Mouse (Mus musculus) midbrain, embryonic 13.5 days (tissue): ENCODE data around the gene Dnah17. TPM values are rescaled to one million over a fixed set of nuclear protein-coding genes. Genes with fewer than 3 reads are reported as not detected.

Source experiments
- ATAC-seq: fragments of 200-750 bp; cut with Nextera tagmentation; 2 replicates; pipeline ENCODE4 v1.8.0; 2017; ENCODE audit warnings: mild to moderate bottlenecking, moderate TSS enrichment, moderate library complexity
- H3K27ac ChIP-seq: fragments of 300-500 bp; sonication (generic); 2 replicates; pipeline ENCODE4 v1.5.1; 2015; ENCODE audit warnings: inconsistent platforms, mild to moderate bottlenecking, moderate library complexity
- H3K27me3 ChIP-seq: fragments of 300-500 bp; sonication (generic); 2 replicates; pipeline ENCODE4 v1.6.1; 2015; ENCODE audit warnings: mild to moderate bottlenecking, inconsistent platforms
- H3K36me3 ChIP-seq: fragments of 300-500 bp; sonication (generic); 2 replicates; pipeline ENCODE4 v1.6.1; 2015; ENCODE audit warnings: mild to moderate bottlenecking, inconsistent platforms
- H3K4me1 ChIP-seq: fragments of 300-500 bp; sonication (generic); replicated peaks from 2 replicates; pipeline ENCODE4 v1.6.1; 2015; ENCODE audit warnings: inconsistent platforms
- H3K4me2 ChIP-seq: fragments of 300-500 bp; sonication (generic); replicated peaks from 2 replicates; pipeline ENCODE4 v1.6.1; 2015; ENCODE audit warnings: moderate library complexity, mild to moderate bottlenecking, inconsistent platforms
- H3K4me3 ChIP-seq: fragments of 300-500 bp; sonication (generic); replicated peaks from 2 replicates; pipeline ENCODE4 v1.5.1; 2015; ENCODE audit warnings: mild to moderate bottlenecking, inconsistent platforms
- H3K9ac ChIP-seq: fragments of 300-500 bp; sonication (generic); replicated peaks from 2 replicates; pipeline ENCODE4 v1.6.1; 2015; ENCODE audit warnings: mild to moderate bottlenecking, inconsistent platforms
- H3K9me3 ChIP-seq: fragments of 300-500 bp; sonication (generic); 2 replicates; pipeline ENCODE4 v1.6.1; 2016; ENCODE audit warnings: mild to moderate bottlenecking, inconsistent platforms
- WGBS: fragments of 180-500 bp; shearing (Covaris S2); methylation state at CpG from one replicate; pipeline ENCODE4 v1.1.7; 2015; 5-methylcytosine and 5-hydroxymethylcytosine counted together
- polyA plus RNA-seq: library from polyadenylated mRNA; unstranded; fragments of >200 nt; fragmentation: Nextera tagmentation; extraction: Ambion mirVana; gene quantifications from 2 replicates; pipeline ENCODE4 v1.2.1, GENCODE M21; 2015

The Dnah17 gene
- polyA plus RNA-seq, 1 experiment from 2014 or later, result 0.34 TPM

DNA sequence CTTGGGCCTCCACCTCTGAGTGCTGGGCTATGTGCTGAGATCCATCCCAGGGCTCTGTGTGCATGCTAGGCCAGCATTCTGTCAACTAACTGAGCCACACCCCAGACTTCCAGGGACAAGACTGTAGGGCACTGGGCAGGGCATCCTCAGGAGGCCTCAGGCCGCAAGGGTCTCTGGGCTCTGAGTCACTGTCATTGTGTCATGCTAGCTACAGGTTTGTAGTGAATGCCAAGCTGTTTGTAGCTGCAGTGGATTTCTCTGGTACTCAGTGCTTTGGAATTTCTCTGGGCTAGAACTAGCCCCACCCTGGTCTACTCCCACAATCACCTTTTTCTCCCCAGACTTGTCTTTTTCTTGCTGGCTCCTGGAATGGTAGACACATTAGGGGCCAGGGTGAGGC lies 117.8 kb downstream of the Dnah17 start:
- Histone ChIP-seq H3K27me3 (no peaks in the 10 kb centered on the region), H3K27ac (no peak overlapping the region), H3K9ac (no peak overlapping the region), H3K4me2 (no peak overlapping the region), H3K4me1 (peaks cover 31% of the 10 kb centered on the region), H3K9me3 (no peaks in the 10 kb centered on the region), H3K36me3 (peaks cover 32% of the 10 kb centered on the region), H3K4me3 (no peak overlapping the region)
- ATAC-seq, result no peak
- 95% methylated on average over 1 of the region's 1 CpGs for WGBS

DNA sequence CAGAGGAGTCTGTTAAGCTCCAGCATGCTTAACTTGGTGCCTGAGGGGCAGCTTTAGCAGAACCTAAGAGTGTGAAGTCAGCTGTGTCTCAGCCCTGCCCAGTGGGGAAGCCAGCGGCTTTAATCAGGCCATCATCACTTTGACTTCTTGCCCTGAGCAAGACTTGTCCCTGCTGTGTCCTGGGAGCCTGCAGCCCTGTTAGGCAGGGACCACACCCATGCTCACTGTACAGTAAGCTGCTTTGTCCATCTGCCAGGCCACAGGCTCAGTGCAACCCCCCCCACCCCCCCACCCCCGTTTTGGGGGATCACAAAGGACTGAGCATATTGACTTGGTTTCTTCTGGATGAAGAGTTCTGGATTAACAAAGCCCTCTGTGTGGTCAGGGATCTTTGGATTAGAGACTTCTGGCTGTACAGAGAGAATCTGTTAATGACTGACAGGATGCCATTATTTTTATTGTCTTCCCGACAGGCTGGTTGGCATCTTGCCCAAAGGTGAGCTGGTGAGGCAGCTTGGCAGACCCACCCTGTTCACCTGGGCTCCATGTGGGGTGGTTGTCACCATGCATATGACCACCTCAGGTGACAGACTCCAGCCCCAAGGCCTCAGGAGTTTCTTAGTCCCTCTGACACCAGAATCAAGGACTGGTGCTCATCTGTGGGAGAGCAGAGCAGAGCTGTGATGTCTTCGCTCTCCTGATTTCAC lies 120.4 kb downstream of the Dnah17 start:
- ATAC-seq, result 0 out of 2 replicates have a peak, but pooled peaks have one; percentile 20
- H3K4me1 ChIP-seq, result peaks cover 35% of the 10 kb centered on the region
- H3K4me2 ChIP-seq, result no peak overlapping the region
- H3K9me3 ChIP-seq, result no peaks in the 10 kb centered on the region
- H3K27ac ChIP-seq, result peak overlapping the region; percentile 20; the same call in 1 of the 2 replicates
- no peak overlapping the region for H3K4me3 ChIP-seq
- no peaks in the 10 kb centered on the region for H3K27me3 ChIP-seq
- 50% methylated on average over 4 of the region's 4 CpGs for WGBS
- H3K9ac ChIP-seq, result peak overlapping the region; percentile 24; the same call in 1 of the 2 replicates
- H3K36me3 ChIP-seq, result peaks cover 29% of the 10 kb centered on the region

DNA sequence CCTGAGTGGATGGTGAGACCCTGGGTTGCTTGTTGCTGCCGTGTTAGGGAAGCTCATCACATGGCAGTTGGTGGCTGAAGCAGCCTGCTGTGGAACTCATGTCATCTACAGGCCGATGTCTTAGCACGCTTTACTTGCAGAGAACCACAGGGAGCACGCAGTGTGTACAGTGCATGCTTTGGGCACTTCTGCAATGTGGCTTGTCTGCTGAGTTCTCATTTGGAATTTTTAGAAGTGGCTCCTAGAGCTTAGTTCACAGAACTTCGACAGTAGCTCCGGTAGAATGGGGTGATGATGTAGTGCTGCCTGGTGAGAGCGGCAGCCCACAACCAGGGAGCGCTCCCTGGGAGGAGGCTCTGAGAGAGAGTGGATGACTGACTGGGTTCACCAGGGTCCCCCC lies 121.6 kb downstream of the Dnah17 start:
- WGBS, result 84% methylated on average over 8 of the region's 8 CpGs
- Histone ChIP-seq H3K27me3 (no peaks in the 10 kb centered on the region), H3K9me3 (no peaks in the 10 kb centered on the region), H3K9ac (0 out of 2 replicates have a peak overlapping the region, but pooled peaks have one; percentile 24), H3K4me3 (no peak overlapping the region), H3K27ac (no peak overlapping the region), H3K36me3 (peaks cover 32% of the 10 kb centered on the region), H3K4me1 (peaks cover 35% of the 10 kb centered on the region), H3K4me2 (no peak overlapping the region)
- no peak for ATAC-seq

DNA sequence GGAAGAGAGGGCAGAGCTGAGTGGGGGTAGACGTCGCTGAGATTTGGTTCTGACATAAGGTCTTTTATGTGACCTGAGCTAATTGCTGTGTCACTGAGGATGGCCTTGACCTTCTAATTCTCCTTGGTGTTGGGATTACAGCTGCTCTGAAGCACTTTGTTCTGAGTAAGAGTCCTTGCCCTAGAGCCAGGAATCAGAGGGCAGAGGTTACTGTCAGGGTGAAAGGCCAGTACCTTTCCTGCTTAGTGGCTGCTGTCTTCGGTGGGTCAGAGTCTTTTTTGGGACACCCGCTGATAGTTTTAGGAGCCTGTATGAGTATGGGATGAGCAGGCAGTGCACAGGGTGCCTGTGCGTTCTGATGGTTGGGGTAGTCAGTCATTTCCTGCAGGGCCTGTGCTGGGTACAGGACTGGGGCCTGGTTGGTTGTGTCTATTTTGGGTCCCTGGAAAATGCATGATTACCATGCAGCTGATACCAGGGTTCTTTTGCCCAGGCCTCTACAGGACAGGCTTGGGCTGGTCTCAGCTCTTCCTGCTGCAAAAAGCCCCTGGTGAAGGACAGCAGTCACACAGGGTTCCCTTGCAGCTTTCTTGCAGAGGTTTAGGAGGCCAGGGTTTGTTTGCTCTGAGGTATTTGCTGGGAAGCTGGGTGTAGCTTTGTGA lies 122.2 kb downstream of the Dnah17 start:
- no peak overlapping the region for H3K4me3 ChIP-seq
- ATAC-seq, result no peak
- peaks cover 38% of the 10 kb centered on the region for H3K36me3 ChIP-seq
- H3K4me1 ChIP-seq, result peaks cover 35% of the 10 kb centered on the region
- WGBS, result 50% methylated on average over 5 of the region's 5 CpGs
- no peak overlapping the region for H3K4me2 ChIP-seq
- peak overlapping the region; percentile 36; the same call in 1 of the 2 replicates for H3K9ac ChIP-seq
- H3K9me3 ChIP-seq, result no peaks in the 10 kb centered on the region
- H3K27me3 ChIP-seq, result no peaks in the 10 kb centered on the region
- no peak overlapping the region for H3K27ac ChIP-seq

DNA sequence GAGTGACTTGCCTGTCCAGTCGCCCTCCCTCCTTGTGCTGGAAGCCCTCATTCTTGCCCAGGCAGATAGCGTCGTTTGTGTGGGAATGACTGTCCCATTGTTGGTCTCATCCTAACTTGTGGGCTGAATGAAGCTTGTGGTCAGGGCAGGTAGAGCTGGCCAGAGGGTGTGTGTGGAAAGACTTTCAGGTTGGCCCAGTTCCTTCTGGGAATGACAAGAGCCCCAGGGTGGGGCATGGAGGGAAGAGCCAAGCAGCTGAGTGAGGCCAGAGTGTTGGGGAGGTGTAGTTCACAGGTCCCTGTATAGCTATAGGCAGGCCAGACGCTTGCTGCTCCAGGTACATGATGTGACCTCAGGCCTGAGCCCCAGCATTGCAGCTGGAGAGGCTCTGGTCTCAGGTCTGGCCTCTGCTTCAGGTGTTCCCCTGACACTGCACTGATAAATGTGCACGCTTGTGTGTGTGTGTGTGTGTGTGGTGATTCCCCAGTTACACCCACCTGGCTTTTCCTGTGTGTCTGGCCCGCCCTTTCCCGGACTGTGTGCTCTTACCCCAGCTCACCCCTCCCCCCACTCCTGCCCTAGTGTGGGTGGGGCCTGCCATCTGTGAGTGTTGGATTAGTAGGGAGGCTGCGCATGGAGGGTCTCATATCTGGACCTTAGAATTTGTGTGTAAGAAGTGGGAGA lies 122.8 kb downstream of the Dnah17 start:
- Histone ChIP-seq H3K4me1 (peaks cover 35% of the 10 kb centered on the region), H3K27me3 (no peaks in the 10 kb centered on the region), H3K4me3 (no peak overlapping the region), H3K27ac (no peak overlapping the region), H3K36me3 (peaks cover 43% of the 10 kb centered on the region), H3K9me3 (no peaks in the 10 kb centered on the region), H3K9ac (peak overlapping the region; percentile 36), H3K4me2 (no peak overlapping the region)
- WGBS, result 68% methylated on average over 8 of the region's 8 CpGs
- ATAC-seq, result no peak

DNA sequence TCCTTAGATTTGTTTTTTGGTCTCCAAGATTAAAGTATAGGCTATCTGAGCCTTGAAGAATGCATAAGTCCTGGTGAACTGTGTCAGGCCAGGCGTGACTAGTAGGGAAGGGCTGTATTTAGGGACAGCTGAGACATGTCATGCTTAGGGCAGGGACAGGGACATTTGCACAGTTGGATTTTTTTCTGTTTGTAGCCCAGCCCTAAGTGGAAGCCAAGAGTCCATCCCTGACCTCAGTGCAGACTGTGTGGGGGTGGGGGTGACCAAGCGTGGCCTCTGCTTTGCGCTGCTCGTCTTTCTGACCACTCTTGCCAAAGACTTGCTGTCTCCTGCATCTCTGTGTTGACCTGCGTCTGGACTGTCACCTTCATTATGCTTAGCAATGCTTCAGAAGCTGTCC lies 126.2 kb downstream of the Dnah17 start:
- no peak overlapping the region for H3K9ac ChIP-seq
- H3K27me3 ChIP-seq, result no peaks in the 10 kb centered on the region
- no peak overlapping the region for H3K27ac ChIP-seq
- WGBS, result 88% methylated on average over 5 of the region's 5 CpGs
- no peaks in the 10 kb centered on the region for H3K9me3 ChIP-seq
- peaks cover 20% of the 10 kb centered on the region for H3K4me1 ChIP-seq
- H3K36me3 ChIP-seq, result peaks cover 77% of the 10 kb centered on the region
- H3K4me3 ChIP-seq, result no peak overlapping the region
- H3K4me2 ChIP-seq, result no peak overlapping the region
- ATAC-seq, result no peak

DNA sequence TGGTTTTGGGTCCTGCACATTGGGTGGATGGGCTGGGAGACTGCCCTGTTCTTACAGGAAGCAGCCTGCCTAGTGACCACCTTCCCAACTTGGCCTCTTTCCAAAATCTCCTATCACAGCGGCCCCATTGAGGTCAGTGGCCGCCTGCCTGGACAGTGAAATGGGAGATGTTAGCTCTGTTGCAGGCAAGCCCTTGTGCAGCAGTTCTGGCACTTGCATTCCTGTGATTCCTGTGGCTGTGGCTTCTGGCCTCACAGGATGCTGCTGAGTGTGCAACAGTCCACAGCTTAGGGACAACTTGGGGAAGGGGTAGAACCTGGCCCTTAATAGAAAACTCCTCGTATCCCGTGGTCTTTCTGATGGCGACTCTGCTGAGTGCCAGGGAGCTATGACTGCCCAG lies 126.7 kb downstream of the Dnah17 start:
- 82% methylated on average over 5 of the region's 5 CpGs for WGBS
- H3K4me1 ChIP-seq, result peaks cover 15% of the 10 kb centered on the region
- H3K4me2 ChIP-seq, result no peak overlapping the region
- H3K4me3 ChIP-seq, result no peak overlapping the region
- no peaks in the 10 kb centered on the region for H3K27me3 ChIP-seq
- H3K27ac ChIP-seq, result no peak overlapping the region
- H3K36me3 ChIP-seq, result peaks cover 79% of the 10 kb centered on the region
- no peak overlapping the region for H3K9ac ChIP-seq
- no peak for ATAC-seq
- H3K9me3 ChIP-seq, result no peaks in the 10 kb centered on the region

DNA sequence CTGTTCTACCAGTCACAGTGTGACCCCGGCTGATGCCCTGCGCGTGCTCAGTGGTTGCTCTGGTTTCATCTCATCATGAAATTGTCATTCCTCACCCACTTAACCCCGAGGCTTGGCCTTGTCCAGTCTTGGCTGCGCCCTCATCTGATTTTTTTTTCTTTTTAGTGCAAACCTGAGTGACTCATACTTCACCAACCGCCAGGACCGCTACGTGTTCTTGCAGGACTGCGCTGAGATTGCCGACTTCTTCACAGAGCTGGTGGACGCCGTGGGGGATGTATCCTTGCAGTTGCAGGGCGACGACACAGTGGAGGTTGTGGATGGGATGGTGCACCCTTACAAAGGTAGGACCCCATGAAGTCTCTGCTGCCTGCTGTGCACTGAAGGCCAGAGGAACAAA lies 127.3 kb downstream of the Dnah17 start:
- WGBS, result 96% methylated on average over 14 of the region's 14 CpGs
- H3K4me3 ChIP-seq, result no peak overlapping the region
- no peak for ATAC-seq

DNA sequence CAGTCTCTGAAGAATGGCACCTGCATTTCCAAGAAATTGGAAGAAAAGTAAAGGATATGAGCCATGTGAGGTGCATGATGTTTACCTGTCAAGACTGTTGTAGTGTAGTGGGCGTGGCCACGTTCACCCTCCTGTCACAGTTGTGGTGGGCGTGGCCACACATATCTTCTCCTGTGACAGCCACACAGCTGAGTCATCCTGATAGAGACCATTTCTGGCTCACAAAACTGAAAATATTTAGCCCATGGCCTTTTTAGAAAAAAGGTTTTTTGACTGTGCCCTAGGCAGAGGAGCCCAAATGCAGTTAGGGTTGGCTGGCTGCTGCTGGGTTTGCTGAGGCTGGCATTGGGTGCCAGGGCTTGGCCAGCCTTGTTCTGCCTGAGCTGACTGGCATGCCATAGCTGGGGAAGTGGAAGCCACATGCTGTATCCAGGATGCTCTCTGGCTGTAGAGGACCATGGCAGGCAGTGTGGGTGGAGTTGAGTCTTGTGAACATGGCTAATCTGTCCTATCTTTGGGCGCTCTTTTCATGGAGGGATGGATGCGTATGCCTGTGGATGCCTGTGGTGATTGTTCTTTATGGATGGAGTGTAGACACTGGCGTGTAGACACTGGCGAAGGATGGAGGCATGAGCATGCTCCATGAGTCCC lies 129.7 kb downstream of the Dnah17 start:
- no peak overlapping the region for H3K4me2 ChIP-seq
- ATAC-seq, result no peak
- no peak overlapping the region for H3K4me3 ChIP-seq
- no peak overlapping the region for H3K9ac ChIP-seq
- H3K9me3 ChIP-seq, result no peaks in the 10 kb centered on the region
- H3K27ac ChIP-seq, result no peak overlapping the region
- 92% methylated on average over 7 of the region's 7 CpGs for WGBS
- no peaks in the 10 kb centered on the region for H3K27me3 ChIP-seq
- peaks cover 7% of the 10 kb centered on the region; the same call in 1 of the 2 replicates for H3K4me1 ChIP-seq
- peaks cover 73% of the 10 kb centered on the region for H3K36me3 ChIP-seq

More for the DNA sequence above, 127.3 kb downstream of the Dnah17 start:
- Histone ChIP-seq H3K9ac (no peak overlapping the region), H3K27ac (no peak overlapping the region), H3K36me3 (peaks cover 83% of the 10 kb centered on the region), H3K4me1 (peaks cover 9% of the 10 kb centered on the region), H3K9me3 (no peaks in the 10 kb centered on the region), H3K27me3 (no peaks in the 10 kb centered on the region), H3K4me2 (no peak overlapping the region)

DNA sequence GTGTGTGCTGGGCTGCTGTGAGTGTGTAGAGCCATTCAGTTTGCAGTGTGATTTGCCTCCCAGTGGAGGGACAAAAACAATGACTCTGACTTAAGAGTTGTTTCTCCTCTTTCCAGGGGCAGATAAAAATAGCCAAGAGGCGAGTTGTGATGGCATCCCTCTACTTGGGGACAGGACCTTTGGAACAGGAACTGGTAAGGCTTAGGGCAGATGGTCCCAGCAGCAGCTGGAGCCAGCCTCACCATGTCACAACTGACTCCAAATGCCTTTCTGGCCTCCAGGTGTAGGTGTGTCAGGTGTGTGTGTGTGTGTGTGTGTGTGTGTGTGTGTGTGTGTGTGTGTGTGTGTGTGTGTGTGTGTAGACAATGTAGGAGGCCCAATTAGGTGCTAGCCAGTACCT lies 130.4 kb downstream of the Dnah17 start:
- no peak overlapping the region for H3K9ac ChIP-seq
- H3K4me3 ChIP-seq, result no peak overlapping the region
- no peak overlapping the region for H3K27ac ChIP-seq
- peaks cover 67% of the 10 kb centered on the region for H3K36me3 ChIP-seq
- peaks cover 11% of the 10 kb centered on the region for H3K4me1 ChIP-seq
- WGBS, result 69% methylated on average over 1 of the region's 1 CpGs
- H3K4me2 ChIP-seq, result no peak overlapping the region
- ATAC-seq, result no peak
- no peaks in the 10 kb centered on the region for H3K27me3 ChIP-seq
- H3K9me3 ChIP-seq, result no peaks in the 10 kb centered on the region

DNA sequence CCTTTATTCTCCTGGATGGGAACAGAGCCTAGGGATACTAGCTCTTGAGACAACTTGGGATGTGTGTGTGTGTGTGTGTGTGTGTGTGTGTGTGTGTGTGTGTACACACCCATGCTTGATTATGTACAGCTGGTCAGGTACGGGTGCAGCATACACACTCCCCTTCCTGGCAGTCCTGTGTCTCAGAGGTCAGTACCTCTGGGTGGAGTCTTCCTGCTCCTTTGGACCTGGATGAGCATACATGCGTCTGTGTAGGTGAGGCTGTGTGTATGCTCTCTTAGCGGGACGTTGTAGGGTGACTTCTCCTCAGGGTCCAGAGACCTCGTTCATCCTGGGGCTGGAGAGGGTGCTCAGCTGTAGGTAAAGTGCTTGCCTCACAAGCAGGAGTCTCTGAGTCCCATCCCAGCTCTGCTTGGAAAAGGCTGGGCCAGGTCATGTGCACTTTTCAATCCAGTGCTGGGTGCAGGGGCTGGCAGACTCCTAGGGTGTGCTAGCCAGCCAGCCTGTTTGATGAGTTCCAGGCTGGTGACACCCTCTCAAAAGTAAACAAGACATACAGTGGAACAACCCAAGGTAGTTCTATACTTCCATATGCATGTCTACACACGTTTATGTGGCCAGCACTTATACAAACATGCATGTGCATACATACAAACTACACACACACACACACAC lies 131.0 kb downstream of the Dnah17 start:
- no peaks in the 10 kb centered on the region for H3K9me3 ChIP-seq
- ATAC-seq, result no peak
- H3K27ac ChIP-seq, result no peak overlapping the region
- H3K9ac ChIP-seq, result no peak overlapping the region
- H3K4me2 ChIP-seq, result no peak overlapping the region
- H3K4me1 ChIP-seq, result peaks cover 17% of the 10 kb centered on the region
- H3K36me3 ChIP-seq, result peaks cover 60% of the 10 kb centered on the region
- 89% methylated on average over 6 of the region's 6 CpGs for WGBS
- H3K4me3 ChIP-seq, result no peak overlapping the region
- no peaks in the 10 kb centered on the region for H3K27me3 ChIP-seq
